ENCODE assay signal across 27 mouse cellular contexts in the genomic region with DNA sequence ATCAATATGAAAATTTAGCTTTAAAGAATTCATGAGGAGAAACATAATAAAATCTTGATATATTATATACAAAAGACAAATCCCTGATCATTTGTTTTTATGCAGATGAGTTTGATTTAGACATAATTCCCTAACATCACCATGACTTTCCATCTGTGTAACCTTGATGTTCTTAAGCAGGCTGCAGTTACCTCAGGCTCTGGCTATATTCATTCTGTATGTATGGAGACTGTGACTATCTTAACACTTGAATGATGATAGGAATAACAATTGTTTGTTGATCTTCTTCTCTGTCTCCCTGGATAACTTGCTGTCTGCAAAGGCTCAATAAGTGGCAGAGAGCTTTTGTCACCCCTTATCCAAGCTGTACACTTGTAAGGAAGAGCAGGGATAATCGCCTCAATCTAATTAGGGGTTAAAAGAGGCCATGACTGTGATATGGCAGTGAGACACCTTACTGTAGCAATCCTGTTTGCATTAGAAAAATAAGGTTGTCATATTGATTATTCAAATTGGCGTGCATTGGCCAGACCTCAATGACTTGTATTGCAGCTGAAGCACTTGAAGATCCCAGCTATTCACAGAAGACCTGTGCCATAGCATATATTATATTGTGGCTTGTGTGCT.
A peak's percentile ranks its signal among the peaks of the same experiment; 100 is the strongest.
DNase-seq lines count a peak whose midpoint lies in the region; ATAC-seq lines count a peak whose summit lies in the region.
"Had no signal": no experiment of that assay in that cellular context is flagged by ENCODE, and none has a peak within 500 bp of the region (broad histone marks: within the 10 kb centered on the region; RNA-seq: fewer than 3 reads in every experiment).

No protein-coding gene starts in this region.

- no peak overlapping the region for H3K4me2 ChIP-seq in midbrain, embryonic 11.5 days
- H3K4me2 ChIP-seq in midbrain, embryonic 16.5 days (ENCODE audit: low read length): no peak overlapping the region
- H3K4me2 ChIP-seq: embryonic facial prominence, embryonic 12.5 days; embryonic facial prominence, embryonic 15.5 days; heart, embryonic 12.5 days; heart, embryonic 15.5 days; hindbrain, embryonic 13.5 days had no signal

- no peak overlapping the region for H3K4me3 ChIP-seq in midbrain, embryonic 11.5 days (ENCODE audit: low read depth, low read length)
- H3K4me3 ChIP-seq in midbrain, embryonic 10.5 days: no peak overlapping the region
- no peak overlapping the region for H3K4me3 ChIP-seq in midbrain, embryonic 16.5 days (ENCODE audit: low read depth, low read length)
- H3K4me3 ChIP-seq: embryonic facial prominence, embryonic 12.5 days; embryonic facial prominence, embryonic 15.5 days; gastrocnemius, adult 2 months; heart, embryonic 12.5 days; heart, embryonic 15.5 days; hindbrain, embryonic 10.5 days; hindbrain, embryonic 13.5 days had no signal

- DNase-seq in midbrain, embryonic 11.5 days (ENCODE audit: low spot score, missing footprints): no peak
- no peak for DNase-seq in midbrain, embryonic 10.5 days (ENCODE audit: low spot score)
- DNase-seq in MN1 (ENCODE audit: low spot score): peak; percentile 6
- no peak for DNase-seq in right cerebral cortex, postnatal 10 days (ENCODE audit: low spot score in 2 of 2)
- no peak for DNase-seq in gastrocnemius, adult 8-10 months (ENCODE audit: low spot score in 2 of 2)
- DNase-seq: adrenal gland, adult 2 months; adrenal gland, postnatal 14 days; cerebellum, adult 18-20 months; cerebellum, adult 9-10 months; cerebellum, postnatal 14 days; forebrain, postnatal 0 days; gastrocnemius, adult 2 months; gastrocnemius, postnatal 25 days; heart, adult 18-20 months; heart, postnatal 10 days; heart, postnatal 36 days had no signal

- 63% methylated on average over 2 of the region's 2 CpGs for WGBS in midbrain, embryonic 11.5 days
- WGBS in midbrain, embryonic 10.5 days: 79% methylated on average over 2 of the region's 2 CpGs
- WGBS in midbrain, embryonic 16.5 days: 44% methylated on average over 2 of the region's 2 CpGs

- no peaks in the 10 kb centered on the region for H3K9me3 ChIP-seq in midbrain, embryonic 11.5 days (ENCODE audit: control insufficient read depth, low read length)
- H3K9me3 ChIP-seq in midbrain, embryonic 10.5 days (replicated peaks): no peaks in the 10 kb centered on the region
- H3K9me3 ChIP-seq in midbrain, embryonic 16.5 days (replicated peaks; ENCODE audit: control insufficient read depth, low read length, poor library complexity, severe bottlenecking): no peaks in the 10 kb centered on the region
- H3K9me3 ChIP-seq: embryonic facial prominence, embryonic 12.5 days; embryonic facial prominence, embryonic 15.5 days; heart, embryonic 12.5 days; heart, embryonic 15.5 days; hindbrain, embryonic 13.5 days had no signal

- no peaks in the 10 kb centered on the region for H3K27me3 ChIP-seq in midbrain, embryonic 11.5 days (ENCODE audit: control insufficient read depth, insufficient read depth, low read length)
- no peaks in the 10 kb centered on the region for H3K27me3 ChIP-seq in midbrain, embryonic 10.5 days (ENCODE audit: low read depth, poor library complexity, severe bottlenecking)
- no peaks in the 10 kb centered on the region for H3K27me3 ChIP-seq in midbrain, embryonic 16.5 days (ENCODE audit: control insufficient read depth, insufficient read depth, low read depth, low read length)
- H3K27me3 ChIP-seq: embryonic facial prominence, embryonic 12.5 days; embryonic facial prominence, embryonic 15.5 days; heart, embryonic 12.5 days; heart, embryonic 15.5 days; hindbrain, embryonic 13.5 days; Patski had no signal

- H3K36me3 ChIP-seq in midbrain, embryonic 11.5 days (ENCODE audit: control insufficient read depth, insufficient read depth, low read length): no peaks in the 10 kb centered on the region
- H3K36me3 ChIP-seq in midbrain, embryonic 10.5 days: no peaks in the 10 kb centered on the region
- no peaks in the 10 kb centered on the region for H3K36me3 ChIP-seq in midbrain, embryonic 16.5 days (ENCODE audit: control insufficient read depth, insufficient read depth, low read length)
- H3K36me3 ChIP-seq: embryonic facial prominence, embryonic 12.5 days; embryonic facial prominence, embryonic 15.5 days; heart, embryonic 12.5 days; heart, embryonic 15.5 days; hindbrain, embryonic 10.5 days; hindbrain, embryonic 13.5 days had no signal

- peak; percentile 80 for ATAC-seq in midbrain, embryonic 11.5 days (ENCODE audit: low FRiP score)
- ATAC-seq in midbrain, embryonic 16.5 days: peak; percentile 36; the same call in 1 of the 2 replicates
- ATAC-seq: forebrain, embryonic 14.5 days; forebrain, postnatal 0 days; hindbrain, embryonic 16.5 days; inflammation-experienced regulatory T-cells, adult 6 months; Patski had no signal

- no peak overlapping the region for H3K9ac ChIP-seq in midbrain, embryonic 11.5 days (ENCODE audit: low read length)
- H3K9ac ChIP-seq in midbrain, embryonic 16.5 days (ENCODE audit: low read depth, low read length): no peak overlapping the region
- H3K9ac ChIP-seq: embryonic facial prominence, embryonic 12.5 days; embryonic facial prominence, embryonic 15.5 days; forebrain, postnatal 0 days; heart, embryonic 12.5 days; heart, embryonic 15.5 days; hindbrain, embryonic 13.5 days had no signal

- peaks cover 3% of the 10 kb centered on the region; the same call in 1 of the 2 replicates for H3K4me1 ChIP-seq in midbrain, embryonic 11.5 days (ENCODE audit: control insufficient read depth, insufficient read depth, low read length)
- H3K4me1 ChIP-seq in midbrain, embryonic 10.5 days: peaks cover 8% of the 10 kb centered on the region
- H3K4me1 ChIP-seq in midbrain, embryonic 16.5 days (ENCODE audit: control insufficient read depth, insufficient read depth, low read length): no peaks in the 10 kb centered on the region
- H3K4me1 ChIP-seq: embryonic facial prominence, embryonic 12.5 days; embryonic facial prominence, embryonic 15.5 days; heart, embryonic 12.5 days; heart, embryonic 15.5 days; hindbrain, embryonic 10.5 days; hindbrain, embryonic 13.5 days had no signal

- H3K27ac ChIP-seq in midbrain, embryonic 11.5 days (ENCODE audit: low read depth, low read length): no peak overlapping the region
- H3K27ac ChIP-seq in midbrain, embryonic 10.5 days (replicated peaks): no peak overlapping the region
- no peak overlapping the region for H3K27ac ChIP-seq in midbrain, embryonic 16.5 days (ENCODE audit: low read length)
- H3K27ac ChIP-seq: embryonic facial prominence, embryonic 12.5 days; embryonic facial prominence, embryonic 15.5 days; gastrocnemius, adult 2 months; heart, embryonic 15.5 days; hindbrain, embryonic 10.5 days; hindbrain, embryonic 13.5 days had no signal
